Mouse (Mus musculus): ENCODE data around the gene Tgfbi.

DNA sequence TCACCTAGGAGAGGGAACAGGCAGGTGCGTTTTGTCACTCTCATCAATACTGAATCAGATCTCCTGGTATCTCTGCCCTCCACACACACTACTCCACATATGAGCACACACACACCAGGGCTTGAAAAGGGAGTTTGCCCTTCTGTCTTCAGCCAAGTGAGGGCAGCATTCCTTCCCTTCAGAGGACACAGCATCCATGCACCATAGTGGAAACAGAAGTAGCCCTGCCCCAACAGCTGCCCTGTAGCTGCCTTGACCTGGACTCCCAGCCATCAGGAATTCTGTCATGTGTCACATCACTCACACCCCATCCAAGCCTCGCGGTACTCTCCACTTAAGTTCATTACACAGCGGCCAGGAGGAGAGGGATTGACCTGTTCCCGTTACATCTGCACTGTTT, 31.2 kb upstream of the Tgfbi start:
- no peak for TF ChIP-seq CTCF (IDR thresholded peaks at IDR 0.05; ENCODE audit: low read depth, low read length)
- TF ChIP-seq TAL1 (conservative IDR thresholded peaks at IDR 0.05; ENCODE audit: low read depth, low read length): no peak
- TF ChIP-seq GATA1 (IDR thresholded peaks at IDR 0.05; ENCODE audit: borderline replicate concordance, low read length): no peak
- TF ChIP-seq POLR2AphosphoS5 (IDR thresholded peaks at IDR 0.05; ENCODE audit: insufficient replicate concordance, low read depth, low read length): no peak
- no peak for TF ChIP-seq GATA2 (IDR thresholded peaks at IDR 0.05; ENCODE audit: borderline replicate concordance, low read depth, low read length)
